Comparison of ENCODE assay signal across 25 mouse cellular contexts in genomic region chr3:66101074-66101473, GRCm38 (mm10).
"Had no signal": no experiment of that assay in that cellular context is flagged by ENCODE, and none has a peak within 500 bp of the region (broad histone marks: within the 10 kb centered on the region; RNA-seq: fewer than 3 reads in every experiment).

No protein-coding gene starts in this region.

- ATAC-seq: inflammation-experienced regulatory T-cells, adult 6 months; intestine, embryonic 15.5 days; intestine, postnatal 0 days had no signal

- H3K9me3 ChIP-seq: heart, embryonic 10.5 days; heart, embryonic 12.5 days; hindbrain, embryonic 10.5 days; hindbrain, embryonic 12.5 days; intestine, embryonic 15.5 days; limb, embryonic 10.5 days; limb, embryonic 12.5 days; liver, embryonic 13.5 days; liver, embryonic 15.5 days had no signal

- H3K4me1 ChIP-seq: heart, embryonic 10.5 days; heart, embryonic 12.5 days; hindbrain, embryonic 10.5 days; hindbrain, embryonic 12.5 days; intestine, embryonic 15.5 days; liver, embryonic 13.5 days; liver, embryonic 15.5 days had no signal

- H3K27ac ChIP-seq: heart, embryonic 10.5 days; hindbrain, embryonic 10.5 days; hindbrain, embryonic 14.5 days; intestine, embryonic 15.5 days; layer of hippocampus, adult 2 months; limb, embryonic 10.5 days; limb, embryonic 12.5 days; liver, embryonic 13.5 days; liver, embryonic 15.5 days had no signal

- H3K27me3 ChIP-seq: heart, embryonic 12.5 days; hindbrain, embryonic 12.5 days; intestine, embryonic 15.5 days; limb, embryonic 12.5 days; liver, embryonic 13.5 days; liver, embryonic 15.5 days had no signal

- H3K4me2 ChIP-seq: heart, embryonic 12.5 days; hindbrain, embryonic 12.5 days; hindbrain, embryonic 14.5 days; intestine, embryonic 15.5 days; limb, embryonic 12.5 days; liver, embryonic 11.5 days; liver, embryonic 13.5 days; liver, embryonic 15.5 days had no signal

- H3K4me3 ChIP-seq: heart, embryonic 10.5 days; heart, embryonic 12.5 days; hindbrain, embryonic 10.5 days; hindbrain, embryonic 12.5 days; intestine, embryonic 15.5 days; layer of hippocampus, adult 2 months; limb, embryonic 10.5 days; limb, embryonic 12.5 days; liver, embryonic 13.5 days; liver, embryonic 15.5 days had no signal

- H3K36me3 ChIP-seq: heart, embryonic 10.5 days; heart, embryonic 12.5 days; hindbrain, embryonic 10.5 days; hindbrain, embryonic 12.5 days; intestine, embryonic 15.5 days; limb, embryonic 10.5 days; limb, embryonic 12.5 days; liver, embryonic 13.5 days; liver, embryonic 15.5 days had no signal

- H3K9ac ChIP-seq: heart, embryonic 12.5 days; hindbrain, embryonic 12.5 days; hindbrain, embryonic 14.5 days; intestine, embryonic 15.5 days; limb, embryonic 12.5 days; liver, embryonic 13.5 days; liver, embryonic 15.5 days had no signal

- DNase-seq: gastrocnemius, postnatal 14 days; heart, adult 18-20 months; heart, postnatal 10 days; heart, postnatal 4 days; kidney, adult 18-20 months; kidney, adult 8-10 months; kidney, postnatal 10 days; kidney, postnatal 25 days; kidney, postnatal 4 days; layer of hippocampus, postnatal 36 days; liver; liver, embryonic 13.5 days had no signal
